Mouse (Mus musculus): ENCODE results near the gene Sult4a1. TPM values are rescaled to one million over a fixed set of nuclear protein-coding genes. Genes with fewer than 3 reads are reported as not detected.

Gene Sult4a1
- total and polyA plus RNA-seq, 3 experiments: 0.20 to 0.86 TPM; not detected in 1

DNA sequence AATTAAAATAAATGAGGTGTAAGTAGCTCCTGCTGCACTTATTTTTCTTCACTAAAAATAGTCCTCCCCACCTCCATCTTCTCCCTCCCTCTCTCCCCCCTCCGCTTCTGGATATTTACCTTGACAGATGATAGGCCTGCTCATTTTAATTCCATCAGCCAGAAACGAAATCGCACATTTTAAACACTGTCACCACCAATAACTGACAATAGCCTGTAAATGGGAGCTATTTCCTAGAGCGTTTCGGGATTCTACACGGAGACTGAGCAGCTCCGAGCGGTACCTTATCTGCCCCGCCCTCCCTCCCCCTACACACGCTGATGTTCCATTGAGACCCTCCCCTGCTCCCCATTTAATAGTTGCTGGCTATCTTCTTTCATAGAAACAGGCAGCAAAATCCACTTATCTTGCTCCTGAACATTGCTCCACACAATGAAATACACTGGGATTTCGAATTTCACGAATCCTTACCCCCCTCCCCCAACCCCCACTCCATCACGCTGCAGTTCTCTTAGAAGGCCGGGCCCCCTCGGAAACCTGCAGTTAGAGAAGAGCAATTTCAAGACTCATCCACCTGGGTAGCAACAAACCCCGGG lies 36.0 kb downstream of the Sult4a1 start:
- Histone ChIP-seq H3K79me2 (replicated peaks; ENCODE audit: control insufficient read depth, insufficient read depth, low read length) (no peaks in the 10 kb centered on the region), H3K27ac (no peak overlapping the region), H3K4me3 (no peak overlapping the region), H3K27me3 (ENCODE audit: control insufficient read depth, insufficient read depth, low read length) (peaks cover 10% of the 10 kb centered on the region; the same call in 1 of the 2 replicates), H3K4me1 (ENCODE audit: control insufficient read depth, insufficient read depth, low read length) (no peaks in the 10 kb centered on the region), H3K36me3 (ENCODE audit: control insufficient read depth, insufficient read depth, low read length) (no peaks in the 10 kb centered on the region), H3K9ac (ENCODE audit: low read depth, low read length) (no peak overlapping the region)
- intact Hi-C loops (cut with DNase I): no loop called here
- 10% methylated on average over 16 of the region's 16 CpGs for WGBS
- no peak for DNase-seq
- no peak for TF ChIP-seq POLR2A (IDR thresholded peaks at IDR 0.05; ENCODE audit: insufficient read depth, low read depth, low read length)
- no peak for TF ChIP-seq EP300 (IDR thresholded peaks at IDR 0.05; ENCODE audit: insufficient read depth, low read depth, low read length)
- TF ChIP-seq CTCF (IDR thresholded peaks at IDR 0.05): no peak

DNA sequence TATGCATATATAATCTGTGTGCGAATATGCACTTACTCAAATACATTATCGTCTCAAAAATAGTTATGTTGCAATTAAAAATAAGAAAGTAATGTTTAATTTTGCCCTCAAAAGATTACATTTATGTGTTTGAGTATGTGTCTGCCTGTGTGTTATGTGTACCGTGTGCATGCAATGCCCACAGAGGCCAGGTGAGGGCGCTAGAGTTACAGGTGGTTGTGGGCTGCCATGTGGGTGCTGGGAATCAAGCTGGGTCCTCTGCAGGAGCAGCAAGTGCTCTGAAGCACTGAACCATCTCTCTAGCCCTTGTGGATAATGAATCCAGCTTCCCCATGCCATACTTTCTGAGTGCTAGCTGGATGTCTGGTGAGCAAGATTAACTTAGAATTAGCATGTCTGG lies 39.9 kb downstream of the Sult4a1 start:
- DNase-seq: no peak
- TF ChIP-seq POLR2A (IDR thresholded peaks at IDR 0.05; ENCODE audit: insufficient read depth, low read depth, low read length) (no peak), CTCF (IDR thresholded peaks at IDR 0.05) (0 out of 2 replicates have a peak, but pooled peaks have one; percentile 14)
- peaks cover 10% of the 10 kb centered on the region; the same call in 1 of the 2 replicates for H3K27me3 ChIP-seq (ENCODE audit: control insufficient read depth, insufficient read depth, low read length)

DNA sequence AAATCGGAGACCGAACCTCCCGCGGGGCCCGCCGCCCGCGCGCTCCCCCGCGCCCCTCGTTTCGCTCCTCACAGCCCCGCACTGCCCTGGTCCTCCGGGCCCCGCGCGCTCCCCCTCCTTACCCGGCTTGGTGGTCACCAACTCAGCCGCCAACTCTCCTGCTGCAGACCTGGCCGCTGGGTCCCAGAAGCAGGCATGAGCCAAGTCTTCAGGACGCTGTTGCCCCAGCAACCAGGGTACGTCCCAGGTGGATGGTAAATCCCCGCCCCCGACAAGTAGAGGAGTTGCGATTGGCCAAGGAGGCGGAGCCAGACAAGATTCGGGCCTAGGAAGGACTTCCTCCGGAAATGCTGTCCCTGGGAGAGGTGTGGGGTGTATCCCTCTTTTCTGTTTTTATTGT lies 40.4 kb downstream of the Sult4a1 start, which contains the start of gene Efcab6:
TSS of gene Efcab6 (minus strand) at position 240 of the 400 bp plus-strand sequence.
- DNase-seq: no peak
- Histone ChIP-seq H3K36me3 (ENCODE audit: control insufficient read depth, insufficient read depth, low read length) (no peaks in the 10 kb centered on the region), H3K4me3 (no peak within 1 kb of the TSS), H3K27me3 (ENCODE audit: control insufficient read depth, insufficient read depth, low read length) (peaks cover 10% of the 10 kb centered on the region; the same call in 1 of the 2 replicates), H3K9ac (ENCODE audit: low read depth, low read length) (no peak within 1 kb of the TSS), H3K27ac (no peak within 1 kb of the TSS), H3K79me2 (replicated peaks; ENCODE audit: control insufficient read depth, insufficient read depth, low read length) (no peaks in the 10 kb centered on the region), H3K4me1 (ENCODE audit: control insufficient read depth, insufficient read depth, low read length) (no peaks in the 10 kb centered on the region)
- 5% methylated on average over 29 of the region's 29 CpGs for WGBS
- TF ChIP-seq EP300 (IDR thresholded peaks at IDR 0.05; ENCODE audit: insufficient read depth, low read depth, low read length): no peak
- TF ChIP-seq CTCF (IDR thresholded peaks at IDR 0.05): no peak
- no peak for TF ChIP-seq POLR2A (IDR thresholded peaks at IDR 0.05; ENCODE audit: insufficient read depth, low read depth, low read length)
- intact Hi-C loops (cut with DNase I): no loop called here

More for the DNA sequence above, 39.9 kb downstream of the Sult4a1 start:
- intact Hi-C loops (cut with DNase I): no loop called here
- WGBS: 70% methylated on average over 4 of the region's 4 CpGs
- no peaks in the 10 kb centered on the region for H3K4me1 ChIP-seq (ENCODE audit: control insufficient read depth, insufficient read depth, low read length)
- H3K9ac ChIP-seq (ENCODE audit: low read depth, low read length): no peak overlapping the region
- H3K4me3 ChIP-seq: no peak overlapping the region
- H3K36me3 ChIP-seq (ENCODE audit: control insufficient read depth, insufficient read depth, low read length): no peaks in the 10 kb centered on the region
- H3K79me2 ChIP-seq (replicated peaks; ENCODE audit: control insufficient read depth, insufficient read depth, low read length): no peaks in the 10 kb centered on the region
- H3K27ac ChIP-seq: no peak overlapping the region

DNA sequence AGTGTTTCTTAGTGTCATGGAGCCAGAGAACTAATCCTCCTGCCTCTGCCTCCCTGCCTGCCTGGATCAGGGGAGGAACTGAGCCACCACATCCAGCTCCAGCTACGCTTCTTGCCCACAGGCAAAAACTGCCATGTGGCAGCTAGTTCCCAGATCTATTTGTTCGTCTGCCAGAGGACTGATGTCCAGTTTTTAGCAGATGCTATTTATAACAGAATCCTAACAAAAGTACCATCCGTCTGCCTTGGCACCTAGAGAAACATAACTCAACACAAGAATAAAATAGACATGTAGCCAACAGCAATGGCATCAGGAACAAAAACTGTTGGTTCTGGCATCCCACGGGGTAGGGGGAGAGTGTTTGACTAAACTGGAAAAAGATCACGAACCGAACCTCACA lies 46.7 kb downstream of the Sult4a1 start:
- no peaks in the 10 kb centered on the region for H3K79me2 ChIP-seq (replicated peaks; ENCODE audit: control insufficient read depth, insufficient read depth, low read length)
- H3K36me3 ChIP-seq (ENCODE audit: control insufficient read depth, insufficient read depth, low read length): no peaks in the 10 kb centered on the region
- 62% methylated on average over 6 of the region's 6 CpGs for WGBS
- no peaks in the 10 kb centered on the region for H3K4me1 ChIP-seq (ENCODE audit: control insufficient read depth, insufficient read depth, low read length)
- no peak overlapping the region for H3K9ac ChIP-seq (ENCODE audit: low read depth, low read length)
- TF ChIP-seq EP300 (IDR thresholded peaks at IDR 0.05; ENCODE audit: insufficient read depth, low read depth, low read length): no peak
- TF ChIP-seq CTCF (IDR thresholded peaks at IDR 0.05): no peak
- TF ChIP-seq POLR2A (IDR thresholded peaks at IDR 0.05; ENCODE audit: insufficient read depth, low read depth, low read length): no peak
- no peak overlapping the region for H3K27ac ChIP-seq
- intact Hi-C loops (cut with DNase I): loop anchor here (10.0 kb wide), 2 partner anchors 394 to 424 kb away; no protein-coding TSS in a partner anchor
- no peaks in the 10 kb centered on the region for H3K27me3 ChIP-seq (ENCODE audit: control insufficient read depth, insufficient read depth, low read length)
- H3K4me3 ChIP-seq: no peak overlapping the region
- DNase-seq: no peak

DNA sequence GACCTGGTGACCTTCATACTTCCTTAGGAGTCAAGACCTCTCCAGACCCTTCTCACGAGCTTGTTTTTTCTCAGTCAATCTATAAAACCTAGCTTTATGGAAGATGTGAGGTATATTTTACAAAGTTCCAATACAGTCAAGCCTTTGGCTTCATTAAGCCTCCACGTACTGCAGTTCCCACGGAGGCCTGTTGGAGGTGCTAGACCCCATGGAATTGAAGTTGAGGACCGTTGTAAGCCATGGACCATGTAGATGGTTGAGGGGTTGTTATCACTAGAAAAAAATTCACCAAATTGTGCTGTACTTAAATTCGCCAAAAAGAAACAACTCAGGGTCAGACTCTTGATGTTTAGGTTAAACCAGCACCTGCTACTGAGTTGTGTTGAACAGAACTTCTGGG lies 49.5 kb downstream of the Sult4a1 start:
- no peak overlapping the region for H3K9ac ChIP-seq (ENCODE audit: low read depth, low read length)
- H3K36me3 ChIP-seq (ENCODE audit: control insufficient read depth, insufficient read depth, low read length): no peaks in the 10 kb centered on the region
- no peaks in the 10 kb centered on the region for H3K4me1 ChIP-seq (ENCODE audit: control insufficient read depth, insufficient read depth, low read length)
- H3K79me2 ChIP-seq (replicated peaks; ENCODE audit: control insufficient read depth, insufficient read depth, low read length): no peaks in the 10 kb centered on the region
- no peaks in the 10 kb centered on the region for H3K27me3 ChIP-seq (ENCODE audit: control insufficient read depth, insufficient read depth, low read length)
- intact Hi-C loops (cut with DNase I): loop anchor here (10.0 kb wide), 2 partner anchors 391 to 421 kb away; no protein-coding TSS in a partner anchor
- H3K27ac ChIP-seq: no peak overlapping the region
- WGBS: 54% methylated on average over 5 of the region's 5 CpGs
- TF ChIP-seq CTCF (IDR thresholded peaks at IDR 0.05): peak; percentile 27
- no peak for TF ChIP-seq POLR2A (IDR thresholded peaks at IDR 0.05; ENCODE audit: insufficient read depth, low read depth, low read length)
- DNase-seq: no peak
- no peak overlapping the region for H3K4me3 ChIP-seq

DNA sequence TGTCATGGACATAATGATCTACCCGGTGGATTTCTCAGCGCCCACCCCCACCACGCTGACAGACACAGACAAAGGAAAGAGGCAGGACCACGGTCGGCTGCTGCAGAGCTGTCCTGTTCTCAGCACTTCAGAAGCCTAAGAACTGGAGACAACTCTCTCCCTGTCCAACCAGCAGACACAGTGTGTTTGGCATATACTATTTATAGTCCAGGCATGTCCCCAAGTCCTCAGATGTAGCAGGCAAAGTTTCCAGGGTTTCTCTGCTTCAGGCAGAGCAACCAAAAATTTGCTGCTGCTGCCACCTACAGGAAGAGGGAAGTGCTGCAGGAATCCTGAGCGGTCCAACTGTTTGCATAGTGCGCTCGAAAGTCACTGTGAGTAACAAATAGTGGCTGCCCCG lies 51.7 kb downstream of the Sult4a1 start:
- Histone ChIP-seq H3K4me3 (no peak overlapping the region), H3K9ac (ENCODE audit: low read depth, low read length) (no peak overlapping the region), H3K36me3 (ENCODE audit: control insufficient read depth, insufficient read depth, low read length) (no peaks in the 10 kb centered on the region), H3K79me2 (replicated peaks; ENCODE audit: control insufficient read depth, insufficient read depth, low read length) (no peaks in the 10 kb centered on the region), H3K27ac (no peak overlapping the region), H3K27me3 (ENCODE audit: control insufficient read depth, insufficient read depth, low read length) (no peaks in the 10 kb centered on the region), H3K4me1 (ENCODE audit: control insufficient read depth, insufficient read depth, low read length) (no peaks in the 10 kb centered on the region)
- DNase-seq: peak; percentile 62 to 80
- peak; percentile 77; the same call in 1 of the 2 replicates for TF ChIP-seq EP300 (IDR thresholded peaks at IDR 0.05; ENCODE audit: insufficient read depth, low read depth, low read length)
- no peak for TF ChIP-seq POLR2A (IDR thresholded peaks at IDR 0.05; ENCODE audit: insufficient read depth, low read depth, low read length)
- TF ChIP-seq CTCF (IDR thresholded peaks at IDR 0.05): peak; percentile 91
- intact Hi-C loops (cut with DNase I): loop anchor here (1.0 to 10.0 kb wide), 4 partner anchors 197 to 419 kb away; no protein-coding TSS in a partner anchor
- 27% methylated on average over 9 of the region's 9 CpGs for WGBS

Measured in heart, adult 2 months (tissue).